Mouse (Mus musculus): Measurements from ENCODE around the gene Zfp428.

DNA sequence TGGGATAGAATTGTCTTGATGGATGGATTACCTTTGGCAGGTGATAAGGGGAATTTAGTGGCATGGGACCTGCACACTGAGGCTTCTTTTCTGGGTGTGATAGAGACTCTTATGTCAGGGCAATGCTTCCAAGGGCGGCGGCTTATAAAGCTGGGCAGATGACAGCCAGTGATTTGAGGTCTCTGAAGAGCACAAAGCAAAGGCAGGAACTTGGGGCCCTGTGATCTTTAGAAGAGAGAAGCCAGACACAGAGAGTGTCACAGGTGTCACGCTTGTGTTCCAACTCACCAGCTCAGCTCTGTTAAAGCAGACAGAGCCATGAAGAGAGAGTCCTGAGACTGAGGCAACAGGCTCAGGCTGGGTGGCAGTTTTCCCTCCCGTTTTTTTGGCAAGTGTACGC lies 38.9 kb upstream of the Zfp428 start:
- no peak for TF ChIP-seq CTCF (IDR thresholded peaks at IDR 0.05; ENCODE audit: low read depth)
- TF ChIP-seq EP300 (IDR thresholded peaks at IDR 0.05; ENCODE audit: low read depth) = no peak
